Mouse (Mus musculus): ENCODE data around the gene Arl13b. TPM values are rescaled to one million over a fixed set of nuclear protein-coding genes. Genes with fewer than 3 reads are reported as not detected.

Arl13b gene
- polyA plus RNA-seq, 1 experiment from 2014 or later: 11.9 TPM

DNA sequence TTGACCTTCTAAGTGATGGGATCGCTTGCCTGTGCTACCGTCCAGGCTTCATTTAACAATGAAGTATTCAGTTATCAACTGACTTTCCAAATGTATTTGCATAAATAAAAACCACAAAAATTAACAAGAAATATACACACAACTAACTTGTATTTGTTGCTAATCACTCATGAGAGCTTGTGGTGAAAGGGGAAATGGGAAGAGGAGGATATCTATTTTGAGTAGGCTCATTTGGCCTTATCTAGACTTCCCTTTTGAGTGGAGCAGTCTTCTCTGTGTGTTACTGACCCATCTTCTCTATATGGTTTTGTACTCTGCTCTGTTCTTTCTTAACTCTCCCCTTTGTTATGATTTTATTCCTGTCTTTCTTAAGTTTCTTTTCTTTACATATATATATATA, 9.4 kb upstream of the Arl13b start:
- WGBS (ENCODE audit: insufficient replicate concordance): 89% methylated on average over 2 of the region's 2 CpGs

DNA sequence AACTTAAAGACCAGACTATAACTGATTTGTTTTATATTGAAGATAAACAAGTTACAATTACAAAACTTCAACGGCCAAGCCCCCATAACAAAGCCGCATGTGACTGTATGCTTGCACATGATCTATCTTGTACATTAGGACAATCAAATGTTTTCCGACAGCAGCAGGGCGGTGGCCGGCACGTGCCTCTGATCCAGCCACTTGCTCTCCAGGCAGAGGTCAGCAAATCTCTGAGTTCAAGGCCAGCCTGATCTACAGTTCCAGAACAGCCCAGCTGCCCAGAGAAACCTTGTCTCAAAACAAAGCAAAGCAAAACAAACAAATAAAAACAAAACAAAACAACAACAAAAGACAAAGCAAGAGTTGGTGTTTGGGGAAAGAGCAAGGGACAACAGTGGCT, 8.5 kb upstream of the Arl13b start:
- Histone ChIP-seq H3K4me3 (ENCODE audit: low read depth, low read length) (no peak overlapping the region), H3K9ac (ENCODE audit: low read depth, low read length) (no peak overlapping the region), H3K4me1 (ENCODE audit: control insufficient read depth, insufficient read depth, low read length) (no peaks in the 10 kb centered on the region), H3K36me3 (ENCODE audit: control insufficient read depth, insufficient read depth, low read length) (no peaks in the 10 kb centered on the region), H3K27ac (ENCODE audit: low read depth, low read length) (no peak overlapping the region), H3K9me3 (replicated peaks; ENCODE audit: control insufficient read depth, low read length) (no peaks in the 10 kb centered on the region), H3K4me2 (peak overlapping the region; percentile 93; the same call in 1 of the 2 replicates), H3K27me3 (ENCODE audit: control insufficient read depth, insufficient read depth, low read length) (no peaks in the 10 kb centered on the region)
- WGBS (ENCODE audit: insufficient replicate concordance): 61% methylated on average over 6 of the region's 6 CpGs
- ATAC-seq (replicated peaks; ENCODE audit: insufficient number of reproducible peaks, low FRiP score, low TSS enrichment): no peak

More for the DNA sequence above, 9.4 kb upstream of the Arl13b start:
- Histone ChIP-seq H3K27me3 (ENCODE audit: control insufficient read depth, insufficient read depth, low read length) (no peaks in the 10 kb centered on the region), H3K9me3 (replicated peaks; ENCODE audit: control insufficient read depth, low read length) (no peaks in the 10 kb centered on the region), H3K4me3 (ENCODE audit: low read depth, low read length) (no peak overlapping the region), H3K4me1 (ENCODE audit: control insufficient read depth, insufficient read depth, low read length) (no peaks in the 10 kb centered on the region), H3K4me2 (no peak overlapping the region), H3K9ac (ENCODE audit: low read depth, low read length) (no peak overlapping the region), H3K36me3 (ENCODE audit: control insufficient read depth, insufficient read depth, low read length) (no peaks in the 10 kb centered on the region), H3K27ac (ENCODE audit: low read depth, low read length) (no peak overlapping the region)
- no peak for ATAC-seq (replicated peaks; ENCODE audit: insufficient number of reproducible peaks, low FRiP score, low TSS enrichment)

DNA sequence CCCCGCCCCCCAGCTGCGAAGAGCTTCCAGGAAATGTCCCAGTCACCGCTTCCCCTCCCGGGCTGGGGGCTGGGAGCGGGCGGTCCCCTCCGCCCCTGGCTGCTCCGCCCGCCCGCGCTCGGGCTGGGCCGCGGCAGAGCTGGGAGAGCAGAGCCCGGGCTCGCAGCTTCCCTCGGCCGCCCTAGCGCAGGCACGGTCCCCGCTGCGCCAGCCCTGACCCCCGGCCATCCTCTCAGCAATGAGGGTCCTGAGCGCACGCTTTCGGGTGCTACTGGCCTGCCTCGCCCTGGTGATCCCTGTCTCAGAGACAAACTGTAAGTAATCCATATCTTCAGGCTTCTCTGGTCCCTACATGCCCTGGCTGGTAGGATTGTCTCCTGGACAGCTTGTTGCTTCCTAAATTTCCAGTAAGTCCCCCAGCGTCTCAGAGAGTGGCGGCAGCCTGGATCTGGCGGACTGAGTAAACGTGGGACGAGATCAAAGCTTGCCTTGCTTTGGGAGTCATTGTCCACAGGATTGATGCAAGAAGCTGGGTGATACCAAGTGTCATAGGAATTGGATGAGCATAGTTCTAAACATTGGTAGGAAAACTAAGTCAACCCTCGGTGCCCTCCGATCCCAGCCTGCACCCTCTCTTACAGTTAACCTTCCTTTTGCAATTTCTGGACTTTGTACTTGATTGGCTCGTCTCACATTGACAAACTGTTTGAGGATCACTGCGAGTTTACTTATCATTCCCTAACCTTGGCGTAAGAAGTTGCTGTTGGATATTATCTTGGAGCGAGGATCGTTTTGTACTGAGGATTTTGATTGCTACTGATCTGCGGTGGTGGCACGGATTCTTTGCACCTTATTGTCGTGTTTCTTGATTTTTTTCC, 7.6 kb upstream of the Arl13b start, which contains the start of gene Pros1:
Gene Pros1 (plus strand): TSS at position 117 of the 878 bp plus-strand sequence.
- Histone ChIP-seq H3K27ac (ENCODE audit: low read depth, low read length) (peak within 1 kb of the TSS; percentile 71), H3K27me3 (ENCODE audit: control insufficient read depth, insufficient read depth, low read length) (no peaks in the 10 kb centered on the region), H3K9me3 (replicated peaks; ENCODE audit: control insufficient read depth, low read length) (no peaks in the 10 kb centered on the region), H3K36me3 (ENCODE audit: control insufficient read depth, insufficient read depth, low read length) (no peaks in the 10 kb centered on the region), H3K4me1 (ENCODE audit: control insufficient read depth, insufficient read depth, low read length) (no peaks in the 10 kb centered on the region), H3K4me3 (ENCODE audit: low read depth, low read length) (peak within 1 kb of the TSS; percentile 65), H3K9ac (ENCODE audit: low read depth, low read length) (peak within 1 kb of the TSS; percentile 81), H3K4me2 (peak within 1 kb of the TSS; percentile 93)
- peak; percentile 94 for ATAC-seq (replicated peaks; ENCODE audit: insufficient number of reproducible peaks, low FRiP score, low TSS enrichment)
- 3% methylated on average over 42 of the region's 42 CpGs for WGBS (ENCODE audit: insufficient replicate concordance)

DNA sequence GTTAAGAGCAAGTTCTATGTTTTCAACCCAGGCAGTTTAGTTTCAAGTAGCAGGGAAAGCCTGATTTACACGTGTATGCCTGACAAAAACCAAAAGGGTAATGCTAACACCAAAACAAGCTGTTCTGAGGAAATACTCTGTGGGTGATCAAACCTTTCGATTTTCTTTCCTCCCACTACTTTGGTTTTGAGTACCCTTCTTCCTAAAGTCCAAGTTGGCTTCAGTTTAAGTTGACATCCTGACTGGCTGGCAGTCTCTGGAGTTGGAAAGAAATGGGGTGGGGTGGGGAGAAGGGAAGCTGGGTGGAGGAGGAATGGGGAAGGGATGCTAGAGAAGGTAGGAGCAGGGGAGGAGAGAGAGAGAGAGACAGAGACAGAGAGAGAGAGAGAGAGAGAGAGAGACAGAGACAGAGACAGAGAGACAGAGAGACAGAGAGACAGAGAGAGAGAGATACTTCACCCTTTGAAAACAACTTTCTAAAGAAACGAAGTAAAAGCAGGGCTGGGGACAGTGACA, 6.8 kb upstream of the Arl13b start:
- WGBS (ENCODE audit: insufficient replicate concordance): 15% methylated on average over 3 of the region's 3 CpGs
- Histone ChIP-seq H3K36me3 (ENCODE audit: control insufficient read depth, insufficient read depth, low read length) (no peaks in the 10 kb centered on the region), H3K4me2 (peak overlapping the region; percentile 93), H3K27me3 (ENCODE audit: control insufficient read depth, insufficient read depth, low read length) (no peaks in the 10 kb centered on the region), H3K9me3 (replicated peaks; ENCODE audit: control insufficient read depth, low read length) (no peaks in the 10 kb centered on the region), H3K4me1 (ENCODE audit: control insufficient read depth, insufficient read depth, low read length) (no peaks in the 10 kb centered on the region), H3K9ac (ENCODE audit: low read depth, low read length) (peak overlapping the region; percentile 81), H3K27ac (ENCODE audit: low read depth, low read length) (peak overlapping the region; percentile 71), H3K4me3 (ENCODE audit: low read depth, low read length) (peak overlapping the region; percentile 65)
- ATAC-seq (replicated peaks; ENCODE audit: insufficient number of reproducible peaks, low FRiP score, low TSS enrichment): peak; percentile 28; the same call in 1 of the 2 replicates

DNA sequence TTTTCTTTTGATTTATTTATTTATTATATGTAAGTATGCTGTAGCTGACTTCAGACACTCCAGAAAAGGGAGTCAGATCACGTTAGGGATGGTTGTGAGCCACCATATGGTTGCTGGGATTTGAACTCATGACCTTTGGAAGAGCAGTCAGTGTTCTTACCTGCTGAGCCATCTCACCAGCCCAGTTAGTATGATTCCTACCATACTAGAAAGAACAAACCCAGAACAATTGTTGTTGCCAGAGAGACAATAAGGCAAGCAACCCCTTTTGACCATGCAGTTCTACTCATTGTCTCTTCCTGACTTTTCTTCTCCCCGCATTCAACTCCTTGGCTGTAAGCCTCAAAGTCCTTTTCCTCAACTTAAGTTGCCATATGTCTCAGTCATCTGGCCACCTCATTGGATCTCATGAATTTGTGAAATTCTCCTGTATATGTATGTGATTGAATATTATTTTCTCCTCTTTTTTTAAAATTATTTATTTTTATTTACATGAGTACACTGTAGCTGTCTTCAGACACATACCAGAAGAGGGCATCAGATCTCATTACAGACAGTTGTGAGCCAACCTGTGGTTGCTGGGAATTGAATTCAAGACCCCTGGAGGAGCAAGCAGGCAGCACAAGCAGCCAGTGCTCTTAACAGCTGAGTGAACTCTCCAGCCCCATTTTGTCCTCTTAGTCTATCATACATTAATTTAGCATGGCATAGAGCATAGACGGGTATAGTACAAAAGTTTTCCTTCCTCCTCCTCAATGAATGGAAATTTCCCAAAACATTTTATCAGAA, 5.8 kb upstream of the Arl13b start:
- 83% methylated on average over 3 of the region's 3 CpGs for WGBS (ENCODE audit: insufficient replicate concordance)
- no peaks in the 10 kb centered on the region for H3K36me3 ChIP-seq (ENCODE audit: control insufficient read depth, insufficient read depth, low read length)
- ATAC-seq (replicated peaks; ENCODE audit: insufficient number of reproducible peaks, low FRiP score, low TSS enrichment): no peak
- H3K27ac ChIP-seq (ENCODE audit: low read depth, low read length): no peak overlapping the region
- H3K4me2 ChIP-seq: no peak overlapping the region
- no peaks in the 10 kb centered on the region for H3K4me1 ChIP-seq (ENCODE audit: control insufficient read depth, insufficient read depth, low read length)
- H3K9me3 ChIP-seq (replicated peaks; ENCODE audit: control insufficient read depth, low read length): no peaks in the 10 kb centered on the region
- H3K27me3 ChIP-seq (ENCODE audit: control insufficient read depth, insufficient read depth, low read length): no peaks in the 10 kb centered on the region
- no peak overlapping the region for H3K9ac ChIP-seq (ENCODE audit: low read depth, low read length)
- no peak overlapping the region for H3K4me3 ChIP-seq (ENCODE audit: low read depth, low read length)

DNA sequence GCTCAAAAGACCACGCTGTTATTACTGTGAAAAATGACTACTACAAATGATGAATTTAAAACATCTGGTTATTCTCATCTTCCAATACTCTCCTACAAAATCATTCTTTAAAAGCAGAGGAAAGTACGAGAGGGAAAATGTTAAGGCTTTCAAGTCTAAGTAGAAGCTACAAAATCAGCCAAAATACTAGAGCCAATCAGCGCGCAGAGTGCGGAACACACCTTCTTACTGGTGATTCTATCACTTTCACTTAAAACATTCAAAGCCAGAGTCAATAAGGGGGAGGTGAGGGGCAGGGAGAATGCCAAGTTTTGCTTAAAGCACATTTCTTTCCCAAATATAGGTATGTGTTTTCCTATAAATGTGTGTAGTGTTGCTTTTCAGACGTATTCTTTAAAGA, 1.5 kb downstream of the Arl13b start:
- Histone ChIP-seq H3K9me3 (replicated peaks; ENCODE audit: control insufficient read depth, low read length) (no peaks in the 10 kb centered on the region), H3K4me3 (ENCODE audit: low read depth, low read length) (no peak overlapping the region), H3K27ac (ENCODE audit: low read depth, low read length) (no peak overlapping the region), H3K27me3 (ENCODE audit: control insufficient read depth, insufficient read depth, low read length) (no peaks in the 10 kb centered on the region), H3K4me2 (no peak overlapping the region), H3K36me3 (ENCODE audit: control insufficient read depth, insufficient read depth, low read length) (no peaks in the 10 kb centered on the region), H3K9ac (ENCODE audit: low read depth, low read length) (no peak overlapping the region), H3K4me1 (ENCODE audit: control insufficient read depth, insufficient read depth, low read length) (0 out of 2 replicates have a peak, but pooled peaks cover 3% of the 10 kb centered on the region)
- 89% methylated on average over 6 of the region's 6 CpGs for WGBS (ENCODE audit: insufficient replicate concordance)
- ATAC-seq (replicated peaks; ENCODE audit: insufficient number of reproducible peaks, low FRiP score, low TSS enrichment): no peak

DNA sequence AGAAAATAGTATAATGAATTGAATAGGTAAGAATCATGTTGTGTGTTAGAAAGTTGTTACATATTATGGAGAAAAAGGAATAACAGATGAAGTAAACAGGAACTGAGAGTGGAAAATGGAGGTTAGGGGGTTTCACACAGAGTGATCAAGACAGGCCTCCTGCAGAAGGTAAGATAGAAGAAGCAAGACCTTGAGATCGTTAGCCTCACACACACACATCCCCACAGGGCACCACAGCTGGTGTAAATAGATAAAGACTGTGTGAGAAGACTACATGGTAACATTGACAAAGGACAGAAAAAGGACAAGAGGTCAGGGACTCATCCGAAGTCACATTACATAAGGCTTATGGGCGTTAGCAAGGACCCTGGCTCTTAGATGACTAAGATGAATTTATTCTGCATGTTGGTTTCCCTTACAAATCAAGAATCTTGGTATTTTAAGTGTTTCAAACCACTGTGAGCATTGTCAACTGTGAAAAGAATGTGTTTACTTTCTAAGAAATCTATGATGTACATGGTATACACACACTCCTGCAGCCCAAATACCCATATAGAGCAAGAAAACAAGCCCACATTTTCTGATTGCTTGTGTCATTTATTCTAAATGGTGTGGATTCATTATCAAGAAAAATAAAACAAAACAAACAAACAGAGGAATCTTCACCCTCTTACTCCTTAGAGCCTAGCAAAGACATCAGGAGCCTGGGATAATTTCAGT, 12.7 kb downstream of the Arl13b start:
- no peak overlapping the region for H3K4me2 ChIP-seq
- H3K4me1 ChIP-seq (ENCODE audit: control insufficient read depth, insufficient read depth, low read length): no peaks in the 10 kb centered on the region
- no peak overlapping the region for H3K4me3 ChIP-seq (ENCODE audit: low read depth, low read length)
- WGBS (ENCODE audit: insufficient replicate concordance): 40% methylated on average over 3 of the region's 3 CpGs
- ATAC-seq (replicated peaks; ENCODE audit: insufficient number of reproducible peaks, low FRiP score, low TSS enrichment): peak; percentile 89
- no peaks in the 10 kb centered on the region for H3K36me3 ChIP-seq (ENCODE audit: control insufficient read depth, insufficient read depth, low read length)
- no peaks in the 10 kb centered on the region for H3K9me3 ChIP-seq (replicated peaks; ENCODE audit: control insufficient read depth, low read length)
- H3K27ac ChIP-seq (ENCODE audit: low read depth, low read length): 0 out of 2 replicates have a peak overlapping the region, but pooled peaks have one; percentile 35
- no peak overlapping the region for H3K9ac ChIP-seq (ENCODE audit: low read depth, low read length)
- H3K27me3 ChIP-seq (ENCODE audit: control insufficient read depth, insufficient read depth, low read length): no peaks in the 10 kb centered on the region

DNA sequence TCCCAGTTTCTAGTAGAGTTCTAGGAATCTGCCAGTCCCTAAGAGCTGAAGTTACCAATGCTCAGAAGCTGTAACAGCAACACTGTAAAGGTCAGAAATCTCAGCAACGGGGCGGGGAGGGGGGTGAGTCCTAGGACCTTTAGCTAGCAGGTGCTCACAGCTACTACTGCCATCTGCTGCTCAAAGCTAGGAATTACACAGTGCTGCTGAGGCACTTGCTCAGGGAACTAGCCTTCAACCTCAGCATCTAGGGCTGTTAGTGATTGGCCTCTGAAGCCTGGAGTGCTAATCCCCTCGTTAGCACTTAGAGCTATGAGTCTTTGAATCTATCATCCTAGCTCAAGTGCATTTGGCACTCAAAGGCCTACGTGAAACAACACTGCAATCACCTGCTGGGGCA, 14.4 kb downstream of the Arl13b start:
- Histone ChIP-seq H3K4me2 (no peak overlapping the region), H3K4me3 (ENCODE audit: low read depth, low read length) (no peak overlapping the region), H3K9ac (ENCODE audit: low read depth, low read length) (no peak overlapping the region), H3K27ac (ENCODE audit: low read depth, low read length) (no peak overlapping the region), H3K27me3 (ENCODE audit: control insufficient read depth, insufficient read depth, low read length) (no peaks in the 10 kb centered on the region), H3K36me3 (ENCODE audit: control insufficient read depth, insufficient read depth, low read length) (no peaks in the 10 kb centered on the region), H3K9me3 (replicated peaks; ENCODE audit: control insufficient read depth, low read length) (no peaks in the 10 kb centered on the region), H3K4me1 (ENCODE audit: control insufficient read depth, insufficient read depth, low read length) (no peaks in the 10 kb centered on the region)
- no peak for ATAC-seq (replicated peaks; ENCODE audit: insufficient number of reproducible peaks, low FRiP score, low TSS enrichment)
- WGBS (ENCODE audit: insufficient replicate concordance): 14% methylated on average over 4 of the region's 4 CpGs
